Mouse (Mus musculus) heart, embryonic 15.5 days (tissue): ENCODE data around the gene Ifi205. TPM values are rescaled to one million over a fixed set of nuclear protein-coding genes. Genes with fewer than 3 reads are reported as not detected.
"Not testable (repeated sequence)": the region's sequence is repeated elsewhere in the genome, so short reads cannot be mapped to it uniquely, and the experiment has no call there.

Experiments used
- ATAC-seq: fragments of 200-750 bp; cut with Nextera tagmentation; replicated peaks from 2 replicates; pipeline ENCODE4 v1.8.0; 2017; ENCODE audit warnings: low read depth, moderate TSS enrichment; ENCODE audit not compliant: insufficient number of reproducible peaks, insufficient read depth, low FRiP score
- H3K27ac ChIP-seq: fragments of 300-500 bp; sonication (generic); 2 replicates; pipeline ENCODE4 v1.5.1; 2015; ENCODE audit warnings: mild to moderate bottlenecking, inconsistent platforms
- H3K27me3 ChIP-seq: fragments of 300-500 bp; sonication (generic); 2 replicates; pipeline ENCODE4 v1.6.1; 2015; ENCODE audit warnings: inconsistent platforms
- H3K36me3 ChIP-seq: fragments of 300-500 bp; sonication (generic); 2 replicates; pipeline ENCODE4 v1.6.1; 2015; ENCODE audit warnings: mild to moderate bottlenecking, inconsistent platforms
- H3K4me1 ChIP-seq: fragments of 300-500 bp; sonication (generic); replicated peaks from 2 replicates; pipeline ENCODE4 v1.6.1; 2015; ENCODE audit warnings: inconsistent platforms
- H3K4me2 ChIP-seq: fragments of 300-500 bp; sonication (generic); 2 replicates; pipeline ENCODE4 v1.6.1; 2015; ENCODE audit warnings: inconsistent platforms, mild to moderate bottlenecking, moderate library complexity
- H3K4me3 ChIP-seq: fragments of 300-500 bp; sonication (generic); 2 replicates; pipeline ENCODE4 v1.5.1; 2015; ENCODE audit warnings: mild to moderate bottlenecking, inconsistent platforms
- H3K9ac ChIP-seq: fragments of 300-500 bp; sonication (generic); 2 replicates; pipeline ENCODE4 v1.6.1; 2015; ENCODE audit warnings: mild to moderate bottlenecking, inconsistent platforms
- H3K9me3 ChIP-seq: fragments of 300-500 bp; sonication (generic); replicated peaks from 2 replicates; pipeline ENCODE4 v1.6.1; 2016; ENCODE audit warnings: inconsistent platforms
- WGBS: fragments of 180-500 bp; shearing (Covaris S2); methylation state at CpG from one replicate; pipeline ENCODE4 v1.1.7; 2015; ENCODE audit warnings: mixed read lengths; 5-methylcytosine and 5-hydroxymethylcytosine counted together
- polyA plus RNA-seq: library from polyadenylated mRNA; unstranded; fragments of >200 nt; fragmentation: Nextera tagmentation; extraction: Ambion mirVana; gene quantifications from 2 replicates; pipeline ENCODE4 v1.2.1, GENCODE M21; 2015

Gene Ifi205
- polyA plus RNA-seq = 0.77 and 1.2 TPM in 2 replicates

- H3K4me3 ChIP-seq = no peak within 1 kb of the TSS
- no peaks in the 10 kb centered on the region for H3K9me3 ChIP-seq
- H3K36me3 ChIP-seq = no peaks in the 10 kb centered on the region
- H3K27me3 ChIP-seq = no peaks in the 10 kb centered on the region
- H3K4me2 ChIP-seq = no peak within 1 kb of the TSS
- H3K27ac ChIP-seq = no peak within 1 kb of the TSS
- no peak for ATAC-seq
- 35% methylated on average over 1 of the region's 1 CpGs for WGBS
- no peak within 1 kb of the TSS for H3K9ac ChIP-seq
- no peaks in the 10 kb centered on the region for H3K4me1 ChIP-seq
These were observed at the start of gene Ifi205 for GRCm38 (mm10) chr1:174031698-174032097. Gene Ifi205 (minus strand): TSS chr1:174031810.

DNA sequence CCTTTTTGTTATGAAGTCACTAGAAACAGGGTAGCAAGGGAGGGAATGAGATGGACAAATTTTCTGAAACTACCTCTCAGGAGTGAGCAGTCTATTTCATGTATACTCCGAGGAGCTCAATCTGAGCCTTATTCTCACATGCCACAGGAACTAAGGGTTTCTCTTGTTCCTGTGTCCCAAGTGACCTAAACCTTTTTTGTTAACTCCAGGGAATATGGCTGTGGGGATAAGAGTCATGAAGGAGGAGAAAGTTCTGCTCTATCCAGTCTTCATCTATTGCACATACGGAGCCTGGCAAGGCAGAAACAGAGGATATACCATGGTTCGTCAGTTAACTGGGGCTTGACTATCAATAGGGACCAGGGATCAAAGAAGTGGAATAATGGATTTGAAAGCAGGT, 34.7 kb upstream of the Ifi205 start, which contains the start of gene Olfr430:
Gene Olfr430 (plus strand): TSS at position 301 of the 400 bp plus-strand sequence.
- Histone ChIP-seq H3K9me3 (no peaks in the 10 kb centered on the region), H3K4me1 (no peaks in the 10 kb centered on the region), H3K4me2 (no peak within 1 kb of the TSS), H3K4me3 (no peak within 1 kb of the TSS), H3K27me3 (no peaks in the 10 kb centered on the region), H3K9ac (no peak within 1 kb of the TSS), H3K36me3 (no peaks in the 10 kb centered on the region), H3K27ac (no peak within 1 kb of the TSS)
- ATAC-seq = no peak
- WGBS = 85% methylated on average over 3 of the region's 3 CpGs

- no peaks in the 10 kb centered on the region for H3K27me3 ChIP-seq
- H3K9me3 ChIP-seq = no peaks in the 10 kb centered on the region
- 76% methylated on average over 2 of the region's 2 CpGs for WGBS
- no peak overlapping the region for H3K27ac ChIP-seq
- H3K9ac ChIP-seq = no peak overlapping the region
- no peak overlapping the region for H3K4me3 ChIP-seq
- no peaks in the 10 kb centered on the region for H3K4me1 ChIP-seq
- no peak overlapping the region for H3K4me2 ChIP-seq
- no peaks in the 10 kb centered on the region for H3K36me3 ChIP-seq
- ATAC-seq = no peak
These were observed 23.6 kb upstream of the Ifi205 start for GRCm38 (mm10) chr1:174055248-174055647.

- 66% methylated on average over 3 of the region's 3 CpGs for WGBS
- H3K27ac ChIP-seq = no peak overlapping the region
- no peak overlapping the region for H3K4me2 ChIP-seq
- no peak overlapping the region for H3K9ac ChIP-seq
- H3K27me3 ChIP-seq = no peaks in the 10 kb centered on the region
- no peaks in the 10 kb centered on the region for H3K4me1 ChIP-seq
- no peaks in the 10 kb centered on the region for H3K36me3 ChIP-seq
- H3K9me3 ChIP-seq = no peaks in the 10 kb centered on the region
- H3K4me3 ChIP-seq = no peak overlapping the region
- ATAC-seq = no peak
These were observed 21.4 kb upstream of the Ifi205 start for GRCm38 (mm10) chr1:174052981-174053380.

DNA sequence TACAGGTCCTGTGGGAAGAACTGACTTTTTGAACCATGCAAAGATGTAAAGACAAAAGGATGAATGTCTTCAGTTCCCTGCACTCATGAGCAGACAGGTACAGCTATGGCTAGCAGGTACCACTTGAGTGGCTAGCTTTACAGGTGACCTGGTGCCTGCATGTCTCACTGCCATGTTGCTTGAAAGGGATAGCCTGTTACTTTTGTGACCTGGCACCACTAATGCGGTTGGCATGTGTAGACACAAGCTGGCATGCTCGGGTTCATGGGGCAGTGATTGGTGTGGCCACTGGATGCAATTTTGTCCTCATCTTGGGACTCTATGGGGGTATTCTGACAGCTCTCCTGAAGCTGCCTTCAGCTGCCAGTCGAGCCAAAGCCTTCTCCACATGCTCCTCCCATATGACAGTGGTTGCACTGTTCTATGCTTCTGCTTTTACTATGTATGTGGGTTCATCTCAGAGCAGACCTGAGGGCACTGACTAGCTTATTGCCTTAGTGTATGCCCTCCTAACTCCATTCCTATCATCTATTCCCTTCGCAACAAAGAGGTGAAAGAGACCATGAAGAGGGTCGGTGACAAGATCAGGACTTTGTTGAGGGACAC, 20.4 kb upstream of the Ifi205 start:
- no peaks in the 10 kb centered on the region for H3K36me3 ChIP-seq
- WGBS = 76% methylated on average over 5 of the region's 5 CpGs
- ATAC-seq = no peak

GRCm38 (mm10) chr1:174051515-174051914, 19.9 kb upstream of the Ifi205 start:
- Histone ChIP-seq H3K4me3 (no peak overlapping the region), H3K9ac (no peak overlapping the region), H3K27me3 (no peaks in the 10 kb centered on the region), H3K4me1 (no peaks in the 10 kb centered on the region), H3K27ac (no peak overlapping the region), H3K4me2 (no peak overlapping the region), H3K36me3 (no peaks in the 10 kb centered on the region), H3K9me3 (no peaks in the 10 kb centered on the region)
- no peak for ATAC-seq
- 79% methylated on average over 4 of the region's 4 CpGs for WGBS

More for the DNA sequence above, 20.4 kb upstream of the Ifi205 start:
- Histone ChIP-seq H3K27me3 (no peaks in the 10 kb centered on the region), H3K4me1 (no peaks in the 10 kb centered on the region), H3K9ac (no peak overlapping the region), H3K9me3 (no peaks in the 10 kb centered on the region), H3K4me3 (no peak overlapping the region), H3K27ac (no peak overlapping the region), H3K4me2 (no peak overlapping the region)

DNA sequence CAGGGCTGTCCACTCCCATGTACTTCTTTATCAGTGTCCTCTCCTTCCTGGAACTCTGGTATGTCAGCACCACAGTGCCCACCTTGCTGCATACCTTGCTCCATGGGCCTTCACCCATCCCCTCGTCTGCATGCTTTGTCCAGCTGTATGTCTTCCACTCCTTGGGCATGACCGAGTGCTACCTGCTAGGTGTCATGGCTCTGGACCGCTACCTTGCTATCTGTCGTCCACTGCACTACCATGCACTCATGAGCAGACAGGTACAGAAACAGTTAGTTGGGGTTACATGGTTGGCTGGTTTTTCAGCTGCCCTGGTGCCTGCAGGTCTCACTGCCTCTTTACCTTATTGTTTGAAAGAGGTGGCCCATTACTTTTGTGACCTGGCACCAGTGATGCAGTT, 18.9 kb upstream of the Ifi205 start:
- Histone ChIP-seq H3K4me3 (no peak overlapping the region), H3K9ac (no peak overlapping the region), H3K27me3 (no peaks in the 10 kb centered on the region), H3K4me2 (no peak overlapping the region), H3K4me1 (no peaks in the 10 kb centered on the region), H3K36me3 (no peaks in the 10 kb centered on the region), H3K9me3 (no peaks in the 10 kb centered on the region), H3K27ac (no peak overlapping the region)
- no peak for ATAC-seq
- WGBS = 75% methylated on average over 4 of the region's 4 CpGs

DNA sequence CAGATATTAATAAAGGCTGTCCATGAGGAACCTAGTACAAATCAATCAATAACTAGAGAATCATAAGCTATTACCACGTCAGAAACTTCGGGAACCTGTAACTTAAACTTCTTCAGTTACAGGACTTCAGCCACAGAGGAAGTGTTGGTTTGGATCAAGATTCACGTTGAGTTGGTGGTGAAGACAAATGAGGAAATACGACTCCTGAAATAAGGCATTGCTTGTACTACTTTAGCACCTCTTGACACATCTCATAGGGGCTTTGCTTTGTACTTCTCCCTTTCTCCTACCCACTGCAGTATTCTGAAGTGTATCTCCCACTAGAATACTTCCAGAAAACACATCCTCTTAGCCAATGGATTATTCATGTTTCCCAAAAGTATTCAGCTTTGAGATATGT, 17.7 kb upstream of the Ifi205 start:
- H3K4me1 ChIP-seq, H3K4me2 ChIP-seq, H3K27me3 ChIP-seq, H3K27ac ChIP-seq, H3K4me3 ChIP-seq, H3K36me3 ChIP-seq, ATAC-seq, H3K9me3 ChIP-seq, H3K9ac ChIP-seq: not testable (repeated sequence)
- WGBS = 70% methylated on average over 4 of the region's 4 CpGs

DNA sequence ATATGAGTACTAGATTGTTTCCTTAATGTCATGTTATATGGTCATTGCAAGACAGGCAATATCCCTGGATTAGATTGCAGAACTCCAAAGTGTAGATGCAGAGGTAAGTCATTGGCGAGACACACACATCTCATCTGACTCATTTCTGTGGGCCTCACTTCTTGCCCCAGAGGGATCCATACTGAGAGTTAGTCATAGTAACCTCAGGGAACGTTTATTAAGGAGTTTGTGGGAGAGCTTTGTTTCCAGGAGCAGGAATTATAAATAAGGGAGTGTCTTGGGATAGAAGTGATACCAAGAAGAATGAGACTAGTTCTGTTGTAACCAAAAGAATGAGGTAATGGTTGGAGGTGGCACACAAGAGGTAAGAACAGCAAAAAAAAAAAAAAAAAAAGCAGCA, 17.3 kb upstream of the Ifi205 start, which contains the start of gene Olfr432:
Gene Olfr432 (plus strand): TSS at position 313 of the 400 bp plus-strand sequence.
- Histone ChIP-seq H3K9ac (no peak within 1 kb of the TSS), H3K27ac (no peak within 1 kb of the TSS), H3K4me3 (no peak within 1 kb of the TSS), H3K36me3 (no peaks in the 10 kb centered on the region), H3K27me3 (no peaks in the 10 kb centered on the region), H3K4me2 (no peak within 1 kb of the TSS), H3K9me3 (no peaks in the 10 kb centered on the region), H3K4me1 (no peaks in the 10 kb centered on the region)
- ATAC-seq = no peak
- 59% methylated on average over 2 of the region's 2 CpGs for WGBS

GRCm38 (mm10) chr1:174048227-174048626, 16.6 kb upstream of the Ifi205 start:
- H3K9me3 ChIP-seq, ATAC-seq, H3K4me3 ChIP-seq, H3K36me3 ChIP-seq, H3K4me1 ChIP-seq, H3K9ac ChIP-seq, H3K27ac ChIP-seq, H3K4me2 ChIP-seq, H3K27me3 ChIP-seq: not testable (repeated sequence)
- WGBS = 66% methylated on average over 6 of the region's 6 CpGs

DNA sequence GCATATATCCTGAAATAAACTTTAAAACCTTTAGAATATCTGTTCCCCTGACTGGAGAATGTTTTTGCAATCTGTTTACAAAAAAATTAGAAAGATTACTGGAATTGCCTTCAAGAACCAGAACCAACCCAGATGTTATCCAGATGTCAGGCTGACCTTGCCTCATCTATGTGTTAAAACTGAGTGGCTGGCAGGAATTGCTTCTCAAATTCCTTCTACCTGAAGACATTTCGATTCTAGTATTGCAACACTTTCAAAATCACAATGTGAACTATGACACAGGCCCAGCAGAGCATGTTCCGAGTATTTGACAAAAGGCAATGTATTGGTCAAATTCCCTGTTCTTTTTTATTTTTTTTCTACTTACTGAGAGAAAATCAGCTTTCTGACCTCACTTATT, 12.8 kb upstream of the Ifi205 start:
- H3K27ac ChIP-seq = no peak overlapping the region
- no peaks in the 10 kb centered on the region for H3K27me3 ChIP-seq
- ATAC-seq = no peak
- no peaks in the 10 kb centered on the region for H3K4me1 ChIP-seq
- H3K9ac ChIP-seq = no peak overlapping the region
- no peak overlapping the region for H3K4me3 ChIP-seq
- no peaks in the 10 kb centered on the region for H3K36me3 ChIP-seq
- no peak overlapping the region for H3K4me2 ChIP-seq
- no peaks in the 10 kb centered on the region for H3K9me3 ChIP-seq
- 71% methylated on average over 2 of the region's 2 CpGs for WGBS

DNA sequence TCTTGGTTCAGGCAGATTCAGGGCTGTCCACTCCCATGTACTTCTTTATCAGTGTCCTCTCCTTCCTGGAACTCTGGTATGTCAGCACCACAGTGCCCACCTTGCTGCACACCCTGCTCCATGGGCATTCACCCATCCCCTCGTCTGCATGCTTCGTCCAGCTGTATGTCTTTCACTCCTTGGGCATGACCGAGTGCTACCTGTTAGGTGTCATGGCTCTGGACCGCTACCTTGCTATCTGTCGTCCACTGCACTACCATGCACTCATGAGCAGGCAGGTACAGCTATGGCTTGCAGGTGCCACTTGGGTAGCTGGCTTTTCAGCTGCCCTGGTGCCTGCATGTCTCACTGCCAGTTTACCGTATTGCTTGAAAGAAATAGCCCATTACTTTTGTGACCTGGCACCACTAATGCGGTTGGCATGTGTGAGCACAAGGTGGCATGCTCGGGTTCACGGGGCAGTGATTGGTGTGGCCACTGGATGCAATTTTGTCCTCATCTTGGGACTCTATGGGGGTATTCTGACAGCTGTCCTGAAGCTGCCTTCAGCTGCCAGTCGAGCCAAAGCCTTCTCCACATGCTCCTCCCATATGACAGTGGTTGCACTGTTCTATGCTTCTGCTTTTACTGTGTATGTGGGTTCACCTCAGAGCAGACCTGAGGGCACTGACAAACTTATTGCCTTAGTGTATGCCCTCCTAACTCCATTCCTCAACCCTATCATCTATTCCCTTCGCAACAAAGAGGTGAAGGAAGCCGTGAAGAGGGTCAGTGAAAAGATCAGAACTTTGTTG, 10.7 kb upstream of the Ifi205 start:
- WGBS = 85% methylated on average over 12 of the region's 12 CpGs
- H3K9ac ChIP-seq, H3K4me2 ChIP-seq, H3K36me3 ChIP-seq, ATAC-seq, H3K9me3 ChIP-seq, H3K4me3 ChIP-seq, H3K4me1 ChIP-seq, H3K27ac ChIP-seq, H3K27me3 ChIP-seq: not testable (repeated sequence)
